Mouse (Mus musculus) small intestine, adult 2 months (tissue): ENCODE data around the gene Gm5868. TPM values are rescaled to one million over a fixed set of nuclear protein-coding genes. Genes with fewer than 3 reads are reported as not detected.
A peak's percentile ranks its signal among the peaks of the same experiment; 100 is the strongest.

ENCODE experiments used
- H3K27ac ChIP-seq: fragments of 200-500 bp; 2 replicates; pipeline ENCODE4 v1.5.1; 2012; ENCODE audit warnings: low read depth, low read length, control low read depth, inconsistent platforms; ENCODE audit not compliant: insufficient read depth
- H3K27me3 ChIP-seq: fragments of 200-500 bp; 2 replicates; pipeline ENCODE4 v1.6.1; 2012; ENCODE audit warnings: mild to moderate bottlenecking, moderate library complexity, low read length, inconsistent platforms; ENCODE audit not compliant: control insufficient read depth, insufficient read depth
- H3K36me3 ChIP-seq: fragments of 200-500 bp; 2 replicates; pipeline ENCODE4 v1.6.1; 2012; ENCODE audit warnings: mild to moderate bottlenecking, low read length, control low read depth, inconsistent platforms; ENCODE audit not compliant: control insufficient read depth, insufficient read depth
- H3K4me1 ChIP-seq: fragments of 200-500 bp; 2 replicates; pipeline ENCODE4 v1.6.1; 2012; ENCODE audit warnings: low read length, inconsistent platforms, mixed read lengths; ENCODE audit not compliant: control insufficient read depth, insufficient read depth, insufficient read length
- H3K4me3 ChIP-seq: fragments of 200-500 bp; 2 replicates; pipeline ENCODE4 v1.5.1; 2012; ENCODE audit warnings: low read depth, mild to moderate bottlenecking, control low read depth, inconsistent platforms, low read length, moderate library complexity
- CTCF ChIP-seq: fragments of 200-500 bp; IDR thresholded peaks from 2 replicates; pipeline ENCODE4 v1.5.1; 2012; ENCODE audit warnings: low read depth, mild to moderate bottlenecking, control low read depth, inconsistent platforms, low read length, moderate library complexity, mixed read lengths; ENCODE audit not compliant: insufficient replicate concordance, insufficient read length; ENCODE audit errors: extremely low read depth
- POLR2A ChIP-seq: fragments of 200-500 bp; IDR thresholded peaks from 2 replicates; pipeline ENCODE4 v1.6.1; 2012; ENCODE audit warnings: low read depth, mild to moderate bottlenecking, control low read depth, inconsistent platforms, low read length, moderate library complexity
- WGBS: fragments of 180-500 bp; shearing (Covaris S2); methylation state at CpG from one replicate; pipeline ENCODE4 v1.1.7; 2018; 5-methylcytosine and 5-hydroxymethylcytosine counted together
- polyA plus RNA-seq: library from polyadenylated mRNA; depleted of rRNA; stranded (reverse); fragments of >200 nt; gene quantifications from 2 replicates; pipeline ENCODE4 v1.2.3, GENCODE M21; 2012; rRNA removed

Gene Gm5868
- polyA plus RNA-seq, 1 experiment: 0.16 TPM

GRCm38 (mm10) chr5:72560976-72561628 lies 26.2 kb downstream of the Gm5868 start:
- H3K36me3 ChIP-seq: peaks cover under 1% of the 10 kb centered on the region; the same call in 1 of the 2 replicates
- peaks cover 3% of the 10 kb centered on the region for H3K4me1 ChIP-seq
- H3K4me3 ChIP-seq: no peak overlapping the region
- 71% methylated on average over 3 of the region's 3 CpGs for WGBS
- no peaks in the 10 kb centered on the region for H3K27me3 ChIP-seq
- TF ChIP-seq CTCF: no peak
- no peak overlapping the region for H3K27ac ChIP-seq

GRCm38 (mm10) chr5:72559544-72560049 lies 27.8 kb downstream of the Gm5868 start, which contains the start of gene Nfxl1:
Gene Nfxl1, minus strand, starts transcription at chr5:72559684.
- WGBS: under 1% methylated on average over 42 of the region's 42 CpGs
- peak within 1 kb of the TSS; percentile 96 for H3K4me3 ChIP-seq
- no peak for TF ChIP-seq CTCF
- TF ChIP-seq POLR2A: peak; percentile 79
- peaks cover 7% of the 10 kb centered on the region for H3K36me3 ChIP-seq
- peaks cover 3% of the 10 kb centered on the region for H3K4me1 ChIP-seq
- H3K27ac ChIP-seq: peak within 1 kb of the TSS; percentile 40
- no peaks in the 10 kb centered on the region for H3K27me3 ChIP-seq

- peak overlapping the region; percentile 40 for H3K27ac ChIP-seq
- peak overlapping the region; percentile 96 for H3K4me3 ChIP-seq
- H3K36me3 ChIP-seq: peaks cover 10% of the 10 kb centered on the region
- WGBS: 1% methylated on average over 57 of the region's 57 CpGs
- peaks cover 3% of the 10 kb centered on the region for H3K4me1 ChIP-seq
- no peak for TF ChIP-seq CTCF
- no peak for TF ChIP-seq POLR2A
- no peaks in the 10 kb centered on the region for H3K27me3 ChIP-seq
Measured at GRCm38 (mm10) chr5:72558716-72559526, 28.4 kb downstream of the Gm5868 start.

GRCm38 (mm10) chr5:72556245-72556644 lies 31.1 kb downstream of the Gm5868 start:
- no peaks in the 10 kb centered on the region for H3K27me3 ChIP-seq
- WGBS: 86% methylated on average over 3 of the region's 3 CpGs
- peaks cover 20% of the 10 kb centered on the region for H3K36me3 ChIP-seq

GRCm38 (mm10) chr5:72551209-72551608 lies 36.1 kb downstream of the Gm5868 start:
- no peak overlapping the region for H3K27ac ChIP-seq
- TF ChIP-seq CTCF: no peak
- no peak for TF ChIP-seq POLR2A
- WGBS: 91% methylated on average over 3 of the region's 3 CpGs
- no peaks in the 10 kb centered on the region for H3K27me3 ChIP-seq
- no peak overlapping the region for H3K4me3 ChIP-seq
- H3K4me1 ChIP-seq: no peaks in the 10 kb centered on the region
- peaks cover 31% of the 10 kb centered on the region for H3K36me3 ChIP-seq

More at GRCm38 (mm10) chr5:72556245-72556644, 31.1 kb downstream of the Gm5868 start:
- no peak overlapping the region for H3K27ac ChIP-seq
- no peak overlapping the region for H3K4me3 ChIP-seq
- H3K4me1 ChIP-seq: peaks cover 3% of the 10 kb centered on the region
- TF ChIP-seq CTCF: no peak
- no peak for TF ChIP-seq POLR2A

Other genes starting within 250 kb of the Gm5868 start
- 0.05 TPM in 1 of 2 replicates, not detected in the other for gene Corin, start 83.1 kb downstream of the Gm5868 start, polyA plus RNA-seq
- 4.0 and 5.4 TPM in 2 replicates for gene Nfxl1, start 27.9 kb downstream of the Gm5868 start, polyA plus RNA-seq
- not detected in 2 replicates for gene Zar1, start 6.3 kb downstream of the Gm5868 start, polyA plus RNA-seq
- gene Cnga1, start 56.7 kb upstream of the Gm5868 start, polyA plus RNA-seq: not detected in 2 replicates
- 0.75 and 6.5 TPM in 2 replicates for gene Nipal1, start 60.2 kb upstream of the Gm5868 start, polyA plus RNA-seq
- gene Txk, start 165.2 kb upstream of the Gm5868 start, polyA plus RNA-seq: 0.20 and 0.34 TPM in 2 replicates